In the genomic region with DNA sequence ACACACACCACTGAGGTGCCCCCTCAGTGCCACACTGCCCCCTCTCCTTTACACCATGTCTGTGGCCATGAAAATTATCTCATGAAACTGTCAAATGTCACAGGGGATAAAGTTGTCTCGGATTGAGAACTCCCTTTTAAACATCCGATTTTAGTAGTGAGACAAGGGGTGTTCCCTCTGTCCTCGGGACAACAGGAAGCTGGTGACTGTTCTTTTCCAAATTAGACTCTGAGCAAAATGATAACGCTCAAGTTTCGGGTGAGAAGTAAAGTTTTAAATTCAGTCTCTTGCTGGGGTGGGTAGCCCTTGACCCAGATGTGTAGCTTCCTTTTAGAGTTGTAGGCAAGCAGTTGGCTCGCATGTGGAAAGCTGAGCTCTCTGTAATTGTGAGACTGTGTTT, we compare ENCODE assay signal across 16 mouse cellular contexts.
DNase-seq lines count a peak whose midpoint lies in the region; ATAC-seq and TF ChIP-seq lines count a peak whose summit lies in the region.
"Had no signal": no experiment of that assay in that cellular context is flagged by ENCODE, and none has a peak within 500 bp of the region (broad histone marks: within the 10 kb centered on the region; RNA-seq: fewer than 3 reads in every experiment).

No protein-coding gene starts in this region.

- no peaks in the 10 kb centered on the region for H3K27me3 ChIP-seq in kidney, adult 2 months (replicated peaks; ENCODE audit: control insufficient read depth, insufficient read depth, low read length)
- no peaks in the 10 kb centered on the region for H3K27me3 ChIP-seq in midbrain, embryonic 11.5 days (ENCODE audit: control insufficient read depth, insufficient read depth, low read length)
- H3K27me3 ChIP-seq in midbrain, embryonic 15.5 days (replicated peaks) = no peaks in the 10 kb centered on the region
- H3K27me3 ChIP-seq: embryonic facial prominence, embryonic 12.5 days; forebrain, embryonic 15.5 days; limb, embryonic 15.5 days had no signal

- H3K27ac ChIP-seq in kidney, adult 2 months (ENCODE audit: insufficient read depth, low read depth, low read length) = peak overlapping the region; percentile 74
- H3K27ac ChIP-seq in midbrain, embryonic 11.5 days (ENCODE audit: low read depth, low read length) = no peak overlapping the region
- H3K27ac ChIP-seq in midbrain, embryonic 15.5 days = no peak overlapping the region
- H3K27ac ChIP-seq: embryonic facial prominence, embryonic 12.5 days; forebrain, embryonic 15.5 days; limb, embryonic 15.5 days; midbrain, embryonic 10.5 days had no signal

- H3K4me1 ChIP-seq in kidney, adult 2 months (ENCODE audit: control insufficient read depth, insufficient read depth, low read length) = peaks cover 16% of the 10 kb centered on the region
- no peaks in the 10 kb centered on the region for H3K4me1 ChIP-seq in midbrain, embryonic 11.5 days (ENCODE audit: control insufficient read depth, insufficient read depth, low read length)
- H3K4me1 ChIP-seq in midbrain, embryonic 15.5 days = no peaks in the 10 kb centered on the region
- H3K4me1 ChIP-seq: forebrain, embryonic 15.5 days; limb, embryonic 15.5 days; midbrain, embryonic 10.5 days had no signal

- H3K9me3 ChIP-seq in midbrain, embryonic 11.5 days (ENCODE audit: control insufficient read depth, low read length) = no peaks in the 10 kb centered on the region
- no peaks in the 10 kb centered on the region for H3K9me3 ChIP-seq in midbrain, embryonic 15.5 days
- H3K9me3 ChIP-seq: embryonic facial prominence, embryonic 12.5 days; forebrain, embryonic 15.5 days; limb, embryonic 15.5 days; midbrain, embryonic 10.5 days had no signal

- no peak overlapping the region for H3K4me3 ChIP-seq in kidney, adult 2 months (ENCODE audit: insufficient read depth, low read depth, low read length)
- H3K4me3 ChIP-seq in midbrain, embryonic 11.5 days (ENCODE audit: low read depth, low read length) = no peak overlapping the region
- H3K4me3 ChIP-seq in midbrain, embryonic 15.5 days = no peak overlapping the region
- H3K4me3 ChIP-seq: embryonic facial prominence, embryonic 12.5 days; forebrain, embryonic 15.5 days; limb, embryonic 15.5 days; midbrain, embryonic 10.5 days had no signal

- ATAC-seq in midbrain, embryonic 11.5 days (ENCODE audit: low FRiP score) = no peak
- ATAC-seq in midbrain, embryonic 15.5 days (replicated peaks) = no peak
- ATAC-seq: forebrain, embryonic 15.5 days; hindbrain, embryonic 16.5 days had no signal

- no peak for TF ChIP-seq CTCF in kidney, adult 2 months (conservative IDR thresholded peaks at IDR 0.05; ENCODE audit: insufficient read depth, insufficient read length, low read depth, low read length)

- TF ChIP-seq POLR2A in kidney, adult 2 months (IDR thresholded peaks at IDR 0.05; ENCODE audit: low read depth, low read length) = no peak

- no peak overlapping the region for H3K4me2 ChIP-seq in midbrain, embryonic 11.5 days
- H3K4me2 ChIP-seq in midbrain, embryonic 15.5 days = no peak overlapping the region
- H3K4me2 ChIP-seq: embryonic facial prominence, embryonic 12.5 days; forebrain, embryonic 15.5 days; limb, embryonic 15.5 days had no signal

- H3K9ac ChIP-seq in midbrain, embryonic 11.5 days (ENCODE audit: low read length) = no peak overlapping the region
- no peak overlapping the region for H3K9ac ChIP-seq in midbrain, embryonic 15.5 days
- H3K9ac ChIP-seq: embryonic facial prominence, embryonic 12.5 days; forebrain, embryonic 15.5 days; limb, embryonic 15.5 days had no signal

- DNase-seq in heart, adult 18-20 months = peak; percentile 3 to 6
- no peak for DNase-seq in heart, postnatal 4 days
- peak; percentile 15 for DNase-seq in kidney, adult 2 months
- DNase-seq in kidney, adult 8-10 months = no peak
- DNase-seq in midbrain, embryonic 11.5 days (ENCODE audit: low spot score, missing footprints) = peak; percentile 61
- no peak for DNase-seq in gastrocnemius, postnatal 10 days
- DNase-seq: cerebellum, adult 9-10 months; heart, postnatal 14 days; right cerebral cortex, postnatal 14 days; thymus, postnatal 4 days had no signal

- 34% methylated on average over 6 of the region's 6 CpGs for WGBS in kidney, adult 2 months
- WGBS in midbrain, embryonic 11.5 days = 73% methylated on average over 6 of the region's 6 CpGs
- WGBS in midbrain, embryonic 15.5 days = 75% methylated on average over 6 of the region's 6 CpGs

- no peaks in the 10 kb centered on the region for H3K36me3 ChIP-seq in kidney, adult 2 months (ENCODE audit: control insufficient read depth, insufficient read depth, low read length)
- H3K36me3 ChIP-seq in midbrain, embryonic 11.5 days (ENCODE audit: control insufficient read depth, insufficient read depth, low read length) = no peaks in the 10 kb centered on the region
- H3K36me3 ChIP-seq in midbrain, embryonic 15.5 days (replicated peaks) = no peaks in the 10 kb centered on the region
- H3K36me3 ChIP-seq: embryonic facial prominence, embryonic 12.5 days; forebrain, embryonic 15.5 days; limb, embryonic 15.5 days; midbrain, embryonic 10.5 days had no signal

Comparison
In these comparisons a context has a peak if more than half of its experiments do, and no peak if none do; other contexts are left out.
1. DNase-seq: peak in heart, adult 18-20 months (2 of 2), kidney, adult 2 months (single experiment) and midbrain, embryonic 11.5 days (single experiment); none in heart, postnatal 4 days (single experiment), kidney, adult 8-10 months (0 of 2) and gastrocnemius, postnatal 10 days (single experiment).